Mouse (Mus musculus) urinary bladder, postnatal 25 days (tissue): ENCODE results near the gene Pcdh19.
A peak's percentile ranks its signal among the peaks of the same experiment; 100 is the strongest.

Experiments used
- DNase-seq: peaks from one replicate; pipeline ENCODE4 v3.0.0; 2022; ENCODE audit warnings: low spot score

The Pcdh19 gene

GRCm38 (mm10) chrX:133657308-133658302 is 31.2 kb downstream of the Pcdh19 start:
- no peak for DNase-seq

- no peak for DNase-seq
These were observed 32.8 kb downstream of the Pcdh19 start for GRCm38 (mm10) chrX:133655876-133656538.

GRCm38 (mm10) chrX:133655196-133655595 is 33.6 kb downstream of the Pcdh19 start:
- no peak for DNase-seq

- DNase-seq, result no peak
These were observed 35.7 kb downstream of the Pcdh19 start for GRCm38 (mm10) chrX:133653071-133653470.

- DNase-seq, result no peak
These were observed 38.4 kb downstream of the Pcdh19 start for GRCm38 (mm10) chrX:133650379-133650778.

- DNase-seq, result no peak
These were observed 41.0 kb downstream of the Pcdh19 start for GRCm38 (mm10) chrX:133647809-133648208.

- DNase-seq, result no peak
These were observed 49.3 kb downstream of the Pcdh19 start for GRCm38 (mm10) chrX:133639445-133639844.

GRCm38 (mm10) chrX:133629538-133629937 is 59.2 kb downstream of the Pcdh19 start:
- no peak for DNase-seq

GRCm38 (mm10) chrX:133618222-133618621 is 70.6 kb downstream of the Pcdh19 start:
- no peak for DNase-seq

GRCm38 (mm10) chrX:133605828-133606227 is 83.0 kb downstream of the Pcdh19 start:
- no peak for DNase-seq

- peak; percentile 7 for DNase-seq
These were observed 84.5 kb downstream of the Pcdh19 start for GRCm38 (mm10) chrX:133604272-133604671.

- DNase-seq, result no peak
These were observed 86.7 kb downstream of the Pcdh19 start for GRCm38 (mm10) chrX:133602068-133602467.

- no peak for DNase-seq
These were observed 87.1 kb downstream of the Pcdh19 start for GRCm38 (mm10) chrX:133601658-133602057.

GRCm38 (mm10) chrX:133601195-133601594 is 87.6 kb downstream of the Pcdh19 start:
- DNase-seq, result no peak

- DNase-seq, result no peak
These were observed 113.0 kb downstream of the Pcdh19 start for GRCm38 (mm10) chrX:133575601-133576382.

GRCm38 (mm10) chrX:133565355-133565754 is 123.4 kb downstream of the Pcdh19 start:
- DNase-seq, result no peak
